Mouse (Mus musculus) mature B cell (primary cell): ENCODE measurements around the gene Mrpl9.

Source experiments
- in situ Hi-C: fragments of 300-500 bp; cut with MboI; formaldehyde crosslinking; loops from 2 replicates; pipeline ENCODE4 v1.14.3; 2019

The Mrpl9 gene

GRCm38 (mm10) chr3:94465632-94466430 lies 22.7 kb downstream of the Mrpl9 start:
- in situ Hi-C loops = no loop called here

- in situ Hi-C loops = no loop called here
These were observed 25.8 kb downstream of the Mrpl9 start for GRCm38 (mm10) chr3:94468931-94469330.

- in situ Hi-C loops = no loop called here
These were observed 29.5 kb downstream of the Mrpl9 start for GRCm38 (mm10) chr3:94472447-94473114.

- in situ Hi-C loops = no loop called here
These were observed 30.0 kb downstream of the Mrpl9 start for GRCm38 (mm10) chr3:94473115-94473505.

GRCm38 (mm10) chr3:94473567-94474232 lies 30.6 kb downstream of the Mrpl9 start:
- in situ Hi-C loops = no loop called here

- in situ Hi-C loops = no loop called here
These were observed 33.4 kb downstream of the Mrpl9 start for GRCm38 (mm10) chr3:94476301-94477035.

- in situ Hi-C loops = no loop called here
These were observed 34.3 kb downstream of the Mrpl9 start for GRCm38 (mm10) chr3:94477444-94477843.

- in situ Hi-C loops = no loop called here
These were observed 34.9 kb downstream of the Mrpl9 start, which contains the start of gene Celf3 for GRCm38 (mm10) chr3:94477981-94478422. Gene Celf3 (plus strand): TSS chr3:94478295.

- in situ Hi-C loops = no loop called here
These were observed 35.6 kb downstream of the Mrpl9 start for GRCm38 (mm10) chr3:94478591-94479169.

GRCm38 (mm10) chr3:94479564-94479963 lies 36.4 kb downstream of the Mrpl9 start:
- in situ Hi-C loops = no loop called here

GRCm38 (mm10) chr3:94480291-94480884 lies 37.3 kb downstream of the Mrpl9 start, which contains the start of gene Riiad1:
Gene Riiad1 (minus strand): TSS chr3:94480341.
- in situ Hi-C loops = no loop called here

GRCm38 (mm10) chr3:94481429-94481828 lies 38.3 kb downstream of the Mrpl9 start:
- in situ Hi-C loops = no loop called here

GRCm38 (mm10) chr3:94482764-94483385 lies 39.8 kb downstream of the Mrpl9 start:
- in situ Hi-C loops = no loop called here

GRCm38 (mm10) chr3:94483790-94484439 lies 40.8 kb downstream of the Mrpl9 start:
- in situ Hi-C loops = no loop called here

- in situ Hi-C loops = no loop called here
These were observed 42.8 kb downstream of the Mrpl9 start for GRCm38 (mm10) chr3:94485922-94486321.

GRCm38 (mm10) chr3:94487581-94487980 lies 44.5 kb downstream of the Mrpl9 start:
- in situ Hi-C loops = no loop called here

GRCm38 (mm10) chr3:94497162-94497561 lies 54.0 kb downstream of the Mrpl9 start:
- in situ Hi-C loops = no loop called here
